Mouse (Mus musculus) testis, adult 2 months (tissue): ENCODE data around the gene Apoc4. TPM values are rescaled to one million over a fixed set of nuclear protein-coding genes. Genes with fewer than 3 reads are reported as not detected.

Experiments used
- H3K27ac ChIP-seq: fragments of 200-500 bp; 2 replicates; pipeline ENCODE4 v1.5.1; 2012; ENCODE audit warnings: low read depth, low read length; ENCODE audit not compliant: control insufficient read depth, insufficient read depth
- H3K27me3 ChIP-seq: fragments of 200-500 bp; 2 replicates; pipeline ENCODE4 v1.6.1; 2012; ENCODE audit warnings: mild to moderate bottlenecking, low read length, moderate library complexity; ENCODE audit not compliant: control insufficient read depth, insufficient read depth
- H3K36me3 ChIP-seq: fragments of 200-500 bp; 2 replicates; pipeline ENCODE4 v1.6.1; 2012; ENCODE audit warnings: mild to moderate bottlenecking, low read length; ENCODE audit not compliant: control insufficient read depth, insufficient read depth
- H3K4me1 ChIP-seq: fragments of 200-500 bp; 2 replicates; pipeline ENCODE4 v1.6.1; 2012; ENCODE audit warnings: low read length; ENCODE audit not compliant: control insufficient read depth, insufficient read depth
- H3K4me3 ChIP-seq: fragments of 200-500 bp; 2 replicates; pipeline ENCODE4 v1.5.1; 2012; ENCODE audit warnings: low read depth, mild to moderate bottlenecking, low read length, moderate library complexity, mixed read lengths; ENCODE audit not compliant: control insufficient read depth
- CTCF ChIP-seq: fragments of 200-500 bp; IDR thresholded peaks from 2 replicates; pipeline ENCODE4 v1.5.1; 2012; ENCODE audit warnings: low read depth, mild to moderate bottlenecking, inconsistent platforms, low read length, moderate library complexity; ENCODE audit not compliant: control insufficient read depth, insufficient read depth, insufficient replicate concordance
- POLR2A ChIP-seq: fragments of 200-500 bp; IDR thresholded peaks from 2 replicates; pipeline ENCODE4 v1.6.1; 2012; ENCODE audit warnings: low read depth, mild to moderate bottlenecking, inconsistent platforms, low read length, moderate library complexity; ENCODE audit not compliant: control insufficient read depth
- polyA plus RNA-seq: library from polyadenylated mRNA; depleted of rRNA; stranded (reverse); fragments of >200 nt; gene quantifications from 2 replicates; pipeline ENCODE4 v1.2.3, GENCODE M21; 2012

The Apoc4 gene
- polyA plus RNA-seq, 1 experiment = not detected

- no peaks in the 10 kb centered on the region for H3K36me3 ChIP-seq
- H3K4me3 ChIP-seq = peak within 1 kb of the TSS; percentile 47
- H3K27me3 ChIP-seq = no peaks in the 10 kb centered on the region; the same call in 1 of the 2 replicates
- H3K4me1 ChIP-seq = peaks cover 14% of the 10 kb centered on the region
- TF ChIP-seq CTCF (no peak), POLR2A (no peak)
- no peak within 1 kb of the TSS for H3K27ac ChIP-seq
Observed at GRCm38 (mm10) chr7:19698907-19699826, 17.9 kb upstream of the Apoc4 start, which contains the start of gene Apoe. Apoe (minus strand) TSS chr7:19699188.

- H3K4me1 ChIP-seq = peaks cover 15% of the 10 kb centered on the region
- no peaks in the 10 kb centered on the region for H3K36me3 ChIP-seq
- TF ChIP-seq CTCF (peak; percentile 10; the same call in 1 of the 2 replicates), POLR2A (no peak)
- peak overlapping the region; percentile 47 for H3K4me3 ChIP-seq
- H3K27ac ChIP-seq = no peak overlapping the region
- H3K27me3 ChIP-seq = no peaks in the 10 kb centered on the region; the same call in 1 of the 2 replicates
Observed at GRCm38 (mm10) chr7:19697949-19698906, 16.9 kb upstream of the Apoc4 start.

- TF ChIP-seq CTCF (no peak), POLR2A (no peak)
- Histone ChIP-seq H3K36me3 (no peaks in the 10 kb centered on the region), H3K27me3 (no peaks in the 10 kb centered on the region; the same call in 1 of the 2 replicates), H3K27ac (no peak overlapping the region), H3K4me3 (peak overlapping the region; percentile 14), H3K4me1 (peaks cover 30% of the 10 kb centered on the region)
Observed at GRCm38 (mm10) chr7:19696336-19696873, 15.1 kb upstream of the Apoc4 start.

- no peak overlapping the region for H3K4me3 ChIP-seq
- H3K27me3 ChIP-seq = no peaks in the 10 kb centered on the region; the same call in 1 of the 2 replicates
- TF ChIP-seq CTCF (no peak), POLR2A (no peak)
- no peak overlapping the region for H3K27ac ChIP-seq
- no peaks in the 10 kb centered on the region for H3K36me3 ChIP-seq
- peaks cover 33% of the 10 kb centered on the region for H3K4me1 ChIP-seq
Observed at GRCm38 (mm10) chr7:19695881-19696280, 14.6 kb upstream of the Apoc4 start.

GRCm38 (mm10) chr7:19695213-19695594 is 13.9 kb upstream of the Apoc4 start:
- TF ChIP-seq CTCF = no peak
- no peak for TF ChIP-seq POLR2A
- H3K27ac ChIP-seq = no peak overlapping the region
- H3K4me1 ChIP-seq = peaks cover 31% of the 10 kb centered on the region

GRCm38 (mm10) chr7:19694336-19695212 is 13.3 kb upstream of the Apoc4 start:
- Histone ChIP-seq H3K36me3 (no peaks in the 10 kb centered on the region), H3K4me3 (no peak overlapping the region), H3K4me1 (peaks cover 30% of the 10 kb centered on the region), H3K27ac (no peak overlapping the region), H3K27me3 (no peaks in the 10 kb centered on the region; the same call in 1 of the 2 replicates)
- TF ChIP-seq POLR2A (no peak), CTCF (no peak)

More at GRCm38 (mm10) chr7:19695213-19695594, 13.9 kb upstream of the Apoc4 start:
- Histone ChIP-seq H3K27me3 (no peaks in the 10 kb centered on the region; the same call in 1 of the 2 replicates), H3K4me3 (no peak overlapping the region), H3K36me3 (no peaks in the 10 kb centered on the region)
